Mouse (Mus musculus) spleen, postnatal 4 days (tissue): Measurements from ENCODE around the gene A630023A22Rik.

Experiments
- DNase-seq, 2 experiments: peaks; one replicate each; pipeline ENCODE4 v3.0.0; 2022; ENCODE audit warnings: low spot score in 2 of 2

Gene A630023A22Rik

DNA sequence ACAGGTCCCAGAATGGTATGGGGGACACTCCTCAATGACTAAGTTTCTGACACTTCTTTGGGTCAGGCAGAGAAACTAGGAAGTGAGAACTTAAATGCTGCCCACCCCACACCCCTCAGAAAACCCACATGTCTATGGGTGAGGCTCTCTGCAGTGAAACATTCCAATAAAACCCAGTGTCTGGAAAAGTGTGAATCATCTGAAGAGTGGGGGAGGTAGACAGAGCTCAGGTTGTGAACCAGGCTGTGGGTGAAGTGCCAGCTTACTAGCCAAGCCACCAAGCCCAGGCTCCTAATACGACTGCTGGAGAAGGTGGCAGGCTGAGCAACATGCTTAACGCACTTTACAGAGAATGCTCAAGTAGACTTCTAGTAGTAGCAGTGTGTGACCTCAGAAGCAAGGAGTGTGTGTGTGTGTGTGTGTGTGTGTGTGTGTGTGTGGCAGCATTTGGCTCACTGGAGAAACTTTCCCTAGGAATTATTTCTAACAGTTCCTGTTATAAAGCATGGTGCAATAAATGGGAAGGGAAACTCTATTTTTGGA, 14.6 kb downstream of the A630023A22Rik start:
- DNase-seq = no peak

- no peak for DNase-seq
These were observed 15.7 kb downstream of the A630023A22Rik start for GRCm38 (mm10) chr14:34086806-34087205.

DNA sequence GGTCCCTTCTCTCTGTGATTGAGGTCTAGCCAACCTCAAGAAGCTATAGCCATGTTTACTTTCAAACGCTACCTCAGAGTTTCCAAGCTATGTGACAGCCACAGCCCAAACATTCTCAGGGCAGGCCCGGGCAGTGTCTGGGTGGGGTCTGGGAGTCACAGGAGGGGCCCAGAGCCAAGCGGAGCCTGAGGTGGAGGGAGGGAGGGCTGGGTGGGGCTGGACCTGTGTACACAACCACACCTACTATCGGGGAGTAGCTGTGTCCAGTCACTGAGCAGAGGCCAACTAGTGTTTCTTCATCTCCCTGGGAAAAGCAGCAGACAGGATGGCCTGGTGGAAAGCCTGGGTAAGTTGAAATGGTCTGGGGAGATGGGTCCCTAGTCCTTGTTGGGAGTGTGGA, 16.8 kb downstream of the A630023A22Rik start, which contains the start of gene Anxa8:
TSS of gene Anxa8 (plus strand) at position 251 of the 400 bp plus-strand sequence.
- no peak for DNase-seq

DNA sequence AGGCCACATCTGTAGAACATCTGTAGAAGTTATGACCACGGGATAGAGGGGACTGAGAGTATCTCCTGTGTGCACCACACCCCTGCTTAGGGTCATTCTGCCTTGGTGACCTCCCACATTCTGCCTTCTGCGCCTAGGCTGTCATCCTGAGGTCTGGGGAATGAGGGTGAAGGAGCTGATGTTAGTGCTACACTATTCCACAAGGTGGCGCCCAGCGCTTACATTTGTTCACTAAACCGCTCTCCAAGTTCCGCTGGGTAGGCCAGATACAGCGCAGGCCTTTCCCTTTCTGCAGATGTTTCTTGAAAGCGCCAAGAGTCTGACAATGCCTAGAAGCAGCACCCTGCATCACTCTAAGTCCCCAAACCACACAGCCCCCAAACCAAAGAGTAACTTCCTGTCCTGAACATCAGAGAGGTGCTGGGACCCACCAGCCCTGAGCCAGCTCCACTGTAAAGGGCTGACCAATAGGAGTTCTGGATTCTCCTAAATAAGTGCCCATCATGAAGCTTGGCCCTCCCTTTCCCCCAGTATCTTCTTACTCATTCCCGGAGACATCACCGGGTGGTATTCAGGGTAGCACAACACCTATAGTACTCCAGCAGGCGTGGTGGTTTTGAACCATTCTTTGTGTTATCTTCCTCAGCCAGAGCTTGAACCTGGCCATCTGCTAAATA, 22.1 kb downstream of the A630023A22Rik start:
- DNase-seq = peak; percentile 21 to 75

DNA sequence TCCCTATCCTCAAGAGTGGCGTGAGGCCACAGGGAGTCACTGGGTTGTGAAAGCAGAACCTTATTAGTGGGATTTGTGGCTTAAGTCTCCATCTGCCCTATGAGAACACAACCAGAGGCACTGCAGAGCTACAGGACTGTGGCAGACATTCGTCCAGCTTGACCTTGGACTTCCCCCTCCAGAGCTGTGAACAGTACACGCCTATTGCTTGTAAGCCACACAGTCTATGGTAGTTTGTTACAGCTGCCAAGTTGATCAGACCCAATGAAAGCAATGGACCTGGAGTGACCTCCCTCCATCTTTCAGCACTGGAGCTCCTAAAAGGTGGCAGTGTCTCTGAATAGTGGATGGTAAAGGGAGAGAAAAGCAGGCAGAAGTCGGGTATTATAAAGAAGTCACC, 24.3 kb downstream of the A630023A22Rik start:
- DNase-seq = no peak

- DNase-seq = no peak
These were observed 25.3 kb downstream of the A630023A22Rik start for GRCm38 (mm10) chr14:34077222-34077621.

DNA sequence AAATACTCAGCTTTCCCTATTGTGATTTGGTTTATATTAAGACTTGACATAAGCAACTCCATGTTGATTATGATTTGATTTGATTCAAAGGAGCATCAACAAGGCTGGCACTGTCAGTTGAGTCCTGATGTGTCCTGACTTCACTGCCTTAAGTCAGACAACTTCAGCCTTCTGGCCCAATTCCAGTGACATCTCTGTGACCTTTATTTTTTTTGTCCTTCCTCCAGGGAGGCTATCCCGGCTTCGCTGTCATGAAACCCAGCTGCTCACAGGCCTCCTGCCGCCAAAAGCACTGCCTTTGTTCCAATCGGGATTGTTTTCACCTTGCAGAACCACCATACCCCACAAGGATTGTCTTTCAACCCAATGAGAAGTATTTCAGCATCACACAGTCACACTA, 27.2 kb downstream of the A630023A22Rik start:
- no peak for DNase-seq

DNA sequence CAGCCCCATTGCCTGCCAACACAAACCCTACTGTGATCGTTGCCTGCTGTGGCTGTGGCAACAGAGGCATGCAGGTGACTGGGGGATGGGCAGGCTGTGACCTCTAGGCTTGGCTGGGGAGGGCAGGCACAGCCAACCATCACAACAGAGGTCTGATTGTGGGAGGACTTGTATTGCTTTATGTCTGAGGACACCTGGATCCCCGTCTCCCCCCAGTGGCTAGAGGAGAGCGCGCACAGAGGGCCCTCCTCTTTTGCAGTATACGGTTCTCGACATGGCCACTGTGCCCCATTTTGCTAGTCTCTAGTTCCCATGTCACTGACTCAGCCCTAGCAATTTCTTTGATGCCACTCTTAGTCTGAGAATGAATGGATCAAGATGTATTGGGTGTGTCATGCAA, 30.9 kb downstream of the A630023A22Rik start:
- DNase-seq = no peak

- no peak for DNase-seq
These were observed 50.0 kb downstream of the A630023A22Rik start, which contains the start of gene Antxrl for GRCm38 (mm10) chr14:34052516-34052915. Gene Antxrl (plus strand): TSS chr14:34052707.

- DNase-seq = no peak
These were observed 52.3 kb downstream of the A630023A22Rik start for GRCm38 (mm10) chr14:34050101-34050779.

DNA sequence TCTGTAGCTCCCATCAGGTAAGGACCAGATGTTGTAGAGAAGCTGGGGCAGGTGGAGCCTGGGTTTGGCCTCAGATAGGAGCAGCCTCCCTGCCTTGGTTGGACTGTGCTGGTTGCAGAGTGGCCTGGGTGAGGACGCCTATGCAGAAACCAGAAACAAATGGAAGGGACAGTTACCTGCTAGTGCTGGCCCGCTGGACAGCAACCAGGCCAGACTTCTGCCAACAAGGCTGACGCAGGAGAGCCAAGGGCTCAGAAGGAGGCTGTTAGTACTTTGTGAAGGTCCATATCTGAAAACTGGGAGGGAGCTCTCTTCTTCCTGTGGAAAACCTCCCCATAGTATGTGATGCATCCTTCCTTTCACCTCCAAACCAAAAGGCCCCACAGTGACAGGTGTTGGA, 59.2 kb downstream of the A630023A22Rik start:
- DNase-seq = no peak

DNA sequence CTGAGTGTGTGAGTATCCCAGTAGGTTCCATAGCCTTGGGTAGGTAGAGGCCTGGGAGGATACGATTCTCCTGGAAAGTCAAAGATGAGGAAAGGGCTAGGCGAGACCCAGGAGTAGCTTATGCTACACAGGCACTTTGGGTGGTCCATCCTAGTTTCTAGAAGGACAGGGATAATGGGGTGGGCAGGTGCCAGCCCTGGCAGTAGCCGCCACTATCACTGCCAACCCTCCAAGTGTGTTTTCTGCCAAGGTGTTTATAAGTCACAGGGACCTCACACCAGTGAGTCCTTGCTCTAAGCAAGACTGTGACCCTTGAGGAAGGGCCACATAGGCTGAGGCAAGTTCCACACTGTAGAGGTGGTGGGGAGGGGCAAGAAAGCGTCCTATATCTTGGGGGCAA, 61.3 kb downstream of the A630023A22Rik start:
- no peak for DNase-seq

GRCm38 (mm10) chr14:34033841-34034610, 68.5 kb downstream of the A630023A22Rik start:
- no peak for DNase-seq

- DNase-seq = no peak
These were observed 75.8 kb downstream of the A630023A22Rik start for GRCm38 (mm10) chr14:34026710-34027109.

GRCm38 (mm10) chr14:34016938-34017337, 85.6 kb downstream of the A630023A22Rik start:
- no peak for DNase-seq

GRCm38 (mm10) chr14:34016381-34016780, 86.2 kb downstream of the A630023A22Rik start, which contains the start of gene Gm5460:
Gene Gm5460 (plus strand): TSS chr14:34016758.
- no peak for DNase-seq

DNA sequence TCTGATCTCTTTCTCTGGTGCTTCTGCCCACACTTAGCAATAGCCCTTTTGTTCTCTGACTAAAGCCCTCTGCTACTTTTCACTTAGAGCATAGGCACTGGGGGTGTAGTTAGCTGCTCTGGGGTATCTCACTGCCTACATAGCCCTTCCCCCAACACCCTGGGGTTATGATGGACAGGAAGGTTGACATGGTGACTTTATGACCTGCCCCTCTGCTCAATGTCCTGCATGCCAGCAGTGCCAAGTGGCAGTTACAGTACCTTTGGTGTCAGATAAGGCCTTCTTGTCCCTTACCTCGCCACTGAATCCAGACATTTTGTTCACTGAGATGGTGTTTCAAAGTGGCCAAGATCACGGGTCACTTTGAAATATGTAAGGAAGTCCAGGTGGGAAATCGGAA, 87.5 kb downstream of the A630023A22Rik start, which contains the start of gene Gm30083:
TSS of gene Gm30083 (minus strand) at position 120 of the 400 bp plus-strand sequence.
- DNase-seq = no peak

DNA sequence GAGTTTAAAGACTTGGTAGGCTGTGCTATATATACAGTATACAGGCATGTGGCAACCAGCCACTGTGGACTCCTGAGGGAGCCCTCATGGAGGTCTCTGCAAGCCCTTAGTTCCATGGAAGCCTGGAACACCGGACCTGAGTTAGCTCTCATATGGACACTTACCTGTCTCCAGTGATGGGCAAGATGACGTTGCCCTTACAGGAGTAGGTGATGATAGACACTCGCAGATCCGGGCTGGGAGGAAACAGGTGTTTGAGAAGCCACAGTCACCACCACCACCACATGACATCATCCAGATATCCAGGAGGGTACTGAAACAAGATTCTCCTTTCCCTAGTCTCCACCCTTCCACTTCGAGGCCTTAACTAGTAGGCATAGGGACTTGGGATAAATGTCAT, 100.2 kb downstream of the A630023A22Rik start:
- peak in 1 of 2 experiments; percentile 43 for DNase-seq

- DNase-seq = peak in 1 of 2 experiments; percentile 49
These were observed 101.1 kb downstream of the A630023A22Rik start for GRCm38 (mm10) chr14:34001445-34001844.
